Mouse (Mus musculus): ENCODE results near the gene Slbp.

The Slbp gene

DNA sequence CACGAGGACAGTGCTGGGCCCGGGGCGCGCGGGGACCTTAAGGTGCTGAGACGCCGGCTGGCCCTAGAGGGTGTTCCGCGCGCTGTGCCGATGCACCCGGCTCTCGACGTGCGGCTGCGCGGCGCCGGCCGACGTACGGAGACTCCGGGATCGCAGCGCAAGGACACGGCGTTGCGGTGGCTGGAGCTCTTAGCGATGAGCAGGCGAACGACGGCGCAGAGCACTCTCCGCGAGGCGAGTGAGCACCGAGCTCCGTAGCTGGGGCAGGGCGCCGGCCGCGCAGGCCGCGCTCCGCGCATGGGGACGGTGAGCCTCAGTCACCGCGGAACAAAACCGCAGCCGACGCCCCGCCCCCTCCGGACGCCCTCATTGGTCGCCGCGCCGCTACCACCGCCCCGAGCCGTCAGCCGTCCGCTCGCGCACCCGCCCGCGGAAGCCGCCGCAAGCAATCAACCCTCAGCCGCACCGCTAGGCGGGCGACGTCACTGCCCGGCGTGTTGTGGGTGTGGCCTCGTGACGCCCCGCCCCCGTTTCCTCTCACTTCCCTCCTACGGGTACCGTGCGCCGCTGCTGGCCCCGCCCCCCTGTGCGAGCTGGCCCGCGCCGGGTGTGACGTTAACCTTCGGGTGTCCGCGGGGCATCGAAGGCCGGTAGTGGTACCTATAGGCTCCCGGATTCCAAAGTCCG, 22.9 kb downstream of the Slbp start, which contains the start of the genes Fam53a and Gm9903:
TSS of gene Fam53a (minus strand) at position 335 of the 687 bp plus-strand sequence.
TSS of gene Gm9903 (plus strand) at position 625 of the 687 bp plus-strand sequence.
- peak; percentile 87 for DNase-seq (ENCODE audit: low read depth, low spot score)

DNA sequence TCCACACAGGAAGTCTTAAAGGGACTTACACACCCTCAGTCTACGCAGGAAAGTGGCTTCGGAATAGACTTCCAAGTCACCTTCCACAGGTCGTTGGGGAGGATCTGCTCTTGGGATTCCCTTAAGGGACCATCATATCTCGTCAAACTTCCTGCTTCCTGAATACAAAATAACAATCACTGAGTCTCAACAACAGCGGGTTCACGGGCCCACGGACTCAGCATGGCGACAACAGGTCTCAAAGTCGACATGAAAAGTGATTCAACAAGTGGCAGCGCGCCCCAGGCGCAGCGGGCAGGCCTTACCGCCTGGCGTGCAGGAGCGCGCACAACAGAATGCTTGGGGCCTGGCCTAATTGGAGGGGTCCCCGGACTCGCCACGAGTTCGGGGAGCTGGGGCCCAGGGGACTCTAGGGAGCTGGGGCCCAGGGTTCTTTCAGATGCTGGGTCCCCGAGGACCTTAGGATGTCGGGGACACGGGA, 23.5 kb downstream of the Slbp start:
- peak; percentile 39 for DNase-seq (ENCODE audit: low read depth, low spot score)

DNA sequence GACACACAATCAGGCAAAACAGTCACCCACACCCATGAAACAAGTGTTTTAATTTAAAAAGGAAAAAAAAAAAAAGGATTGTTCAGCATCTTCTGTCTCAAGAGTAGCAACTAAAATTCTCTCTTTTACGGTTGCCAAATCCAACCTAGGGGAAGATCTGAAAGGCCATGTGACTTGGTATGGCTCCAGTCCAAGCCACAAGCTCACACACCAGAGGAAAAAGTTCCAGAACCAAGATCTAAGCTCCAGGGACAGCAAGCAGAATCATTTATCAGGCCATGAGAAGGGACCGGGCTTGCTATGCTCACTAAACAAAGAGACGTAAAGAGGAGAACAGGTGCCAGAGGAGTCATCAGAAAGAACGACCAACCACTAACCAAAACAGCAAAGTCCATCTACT, 24.4 kb downstream of the Slbp start:
- no peak for DNase-seq (ENCODE audit: low read depth, low spot score)

DNA sequence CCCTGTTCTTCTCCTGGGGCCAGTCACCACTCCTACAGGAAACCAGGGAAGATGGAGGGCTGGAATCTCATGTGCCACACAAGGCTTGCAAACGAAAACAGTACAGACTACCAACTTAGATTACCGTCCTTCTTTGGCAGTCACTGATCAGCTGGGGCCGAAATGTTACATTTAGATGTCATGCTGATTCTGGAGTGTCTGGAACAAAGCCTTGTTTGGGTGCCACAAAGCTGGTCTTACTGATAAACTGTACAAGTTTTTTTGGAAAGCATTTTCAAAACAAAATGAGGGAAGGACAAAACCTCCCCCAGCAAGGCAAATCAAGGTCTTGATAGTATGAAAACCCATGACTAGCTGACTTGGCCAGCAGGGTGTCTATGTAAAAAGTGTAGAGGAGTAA, 28.6 kb downstream of the Slbp start:
- no peak for DNase-seq (ENCODE audit: low read depth, low spot score)

DNA sequence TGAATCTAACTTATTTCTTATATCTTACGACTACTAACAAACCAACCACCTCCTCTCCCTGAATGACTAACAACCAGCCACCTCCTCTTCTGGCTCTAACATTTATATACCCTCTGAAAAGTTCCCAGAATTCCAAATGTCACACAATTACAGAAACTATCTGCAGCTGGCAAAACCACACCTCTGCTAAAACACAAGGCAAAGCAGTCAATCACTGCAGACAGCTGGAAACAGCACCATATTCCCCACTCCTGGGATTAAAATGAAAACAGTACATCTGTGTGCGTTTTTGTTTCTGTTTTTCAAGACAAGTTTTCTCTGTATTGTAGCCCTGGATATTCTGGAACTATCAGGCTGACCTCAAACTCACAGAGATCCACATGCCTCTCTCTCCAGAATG, 29.7 kb downstream of the Slbp start:
- no peak for DNase-seq (ENCODE audit: low read depth, low spot score)

DNA sequence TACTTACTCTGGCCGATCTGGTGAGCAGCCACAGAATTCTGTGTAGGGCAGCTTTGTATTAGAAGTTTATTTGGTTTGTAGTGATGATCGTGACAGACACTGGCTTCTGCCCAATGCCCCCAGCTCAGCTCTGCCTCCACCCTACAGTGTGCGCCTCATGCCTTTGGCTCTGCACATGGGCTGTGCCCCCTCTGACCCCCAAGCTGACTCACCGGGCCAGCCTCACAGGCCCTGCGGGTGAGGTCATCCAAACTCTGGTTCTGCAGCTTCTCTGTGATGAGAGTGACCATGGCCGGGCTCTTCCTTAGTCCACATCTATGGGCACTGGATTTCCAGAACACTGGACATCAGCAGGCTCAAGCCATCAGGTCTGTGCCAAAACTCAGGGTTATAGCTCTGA, 38.0 kb downstream of the Slbp start:
- DNase-seq (ENCODE audit: low read depth, low spot score) = no peak

DNA sequence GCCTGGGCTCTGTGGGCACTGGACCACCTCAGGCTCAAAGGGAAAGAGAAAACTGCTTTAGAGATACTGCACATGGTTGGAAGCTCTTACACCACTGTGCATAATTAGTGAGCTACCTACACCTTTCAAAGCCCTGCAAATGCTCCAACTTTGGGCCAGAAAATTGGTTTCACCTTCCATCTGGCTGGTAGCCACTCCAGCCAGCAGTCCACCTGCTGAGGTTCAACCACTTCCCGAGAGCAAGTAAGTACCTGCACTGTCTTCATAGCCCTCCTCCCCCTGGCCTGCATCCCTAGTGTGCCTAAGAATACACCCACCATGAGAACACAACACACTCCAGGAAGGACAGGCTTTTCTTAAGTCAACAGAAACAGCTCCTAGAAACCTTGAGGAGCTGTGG, 40.6 kb downstream of the Slbp start:
- no peak for DNase-seq (ENCODE audit: low read depth, low spot score)

DNA sequence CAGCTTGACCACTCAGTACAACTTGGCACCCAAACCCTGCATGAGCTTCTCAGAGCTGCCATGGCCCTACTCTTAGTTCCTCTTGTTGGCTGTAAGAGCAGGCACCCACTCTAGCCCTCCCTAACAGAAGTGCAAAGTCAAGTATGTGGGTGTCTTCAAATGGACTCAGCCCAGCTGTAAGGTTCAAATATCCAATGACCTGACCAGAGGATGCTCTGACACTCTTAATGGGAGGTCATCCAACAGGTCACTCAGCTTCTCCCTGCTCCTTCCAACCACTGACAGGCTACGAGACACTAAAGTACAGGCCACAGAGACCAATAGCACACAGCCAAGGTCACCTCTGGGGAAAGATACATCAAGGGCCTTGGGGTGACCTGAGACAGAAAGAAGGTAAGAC, 43.1 kb downstream of the Slbp start:
- DNase-seq (ENCODE audit: low read depth, low spot score) = no peak

DNA sequence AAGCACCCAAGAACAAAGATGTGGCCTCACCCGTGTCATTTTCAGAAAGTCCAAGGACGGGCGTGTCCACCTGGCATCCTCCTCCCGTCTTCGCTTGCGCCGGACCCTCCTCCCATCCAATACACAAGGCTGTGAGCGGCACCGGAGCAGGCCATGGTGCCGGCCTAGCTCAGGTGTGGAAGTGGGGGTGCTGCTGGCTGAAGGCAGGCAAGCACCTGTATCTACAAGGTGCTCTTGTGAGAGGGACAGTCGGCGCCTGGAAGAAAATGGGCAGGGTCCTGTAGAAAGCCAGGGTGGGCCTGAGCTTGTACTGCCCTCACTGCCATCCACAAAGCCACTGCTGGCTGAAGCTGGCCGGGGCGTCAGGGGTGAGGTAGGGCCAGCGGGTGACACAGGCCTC, 44.9 kb downstream of the Slbp start:
- no peak for DNase-seq (ENCODE audit: low read depth, low spot score)

DNA sequence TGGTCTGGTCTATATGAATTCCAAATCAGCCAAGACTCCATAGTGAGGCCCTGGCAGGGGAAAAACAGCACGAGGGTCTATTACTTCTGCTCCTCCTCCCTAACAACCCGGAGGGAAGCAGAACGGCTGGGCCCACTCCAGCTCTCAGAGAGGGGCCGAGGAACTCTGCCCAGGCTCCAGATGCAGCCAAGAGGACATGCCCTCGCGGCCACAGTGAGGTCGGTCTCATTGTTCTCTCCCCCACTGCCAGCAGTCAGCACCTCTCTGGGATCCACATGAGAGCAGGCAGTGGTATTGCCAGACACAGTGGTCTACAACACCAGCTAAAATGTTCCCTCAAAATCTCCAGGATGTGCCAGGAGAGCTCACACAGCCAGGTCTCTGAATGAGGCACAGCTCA, 45.7 kb downstream of the Slbp start:
- DNase-seq (ENCODE audit: low read depth, low spot score) = no peak

DNA sequence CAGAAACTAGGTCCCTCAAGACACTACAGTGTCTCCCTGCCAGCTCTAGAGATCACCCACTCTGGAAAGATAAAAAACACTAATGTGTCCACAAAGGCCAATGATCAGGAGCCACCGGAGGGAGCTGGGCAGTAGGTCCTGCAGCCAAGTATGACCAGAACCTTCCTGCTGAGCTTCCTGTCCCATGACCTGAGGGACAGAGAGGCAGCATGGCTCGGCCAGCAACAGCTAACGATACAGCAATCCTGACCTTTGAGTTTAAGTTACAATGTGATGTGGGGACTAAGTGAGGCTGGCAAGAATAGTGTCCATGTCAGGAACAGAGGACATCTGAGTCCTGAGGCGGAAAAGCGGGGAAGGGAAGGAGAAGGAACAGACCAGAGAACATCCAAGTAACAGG, 47.1 kb downstream of the Slbp start:
- no peak for DNase-seq (ENCODE audit: low read depth, low spot score)

DNA sequence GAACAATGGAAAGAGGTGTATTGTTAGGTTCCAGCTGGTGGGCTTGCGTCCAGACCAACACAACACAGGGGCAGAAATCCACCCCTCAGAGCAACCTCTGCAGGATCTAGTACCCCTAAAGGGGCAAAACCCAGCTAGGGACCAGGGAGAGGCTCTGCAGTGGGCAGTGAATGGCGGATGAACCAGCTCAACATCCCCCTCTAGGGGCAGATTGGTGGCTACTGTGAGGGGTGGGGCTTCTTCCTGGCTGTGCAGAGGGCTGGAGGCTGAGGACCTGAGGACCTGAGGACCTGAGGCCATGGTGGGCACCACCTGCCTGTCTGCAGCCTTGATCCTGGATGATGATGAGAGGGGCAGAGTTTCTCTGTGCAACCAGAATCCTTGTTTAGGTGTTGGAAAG, 58.8 kb downstream of the Slbp start:
- no peak for DNase-seq (ENCODE audit: low read depth, low spot score)

DNA sequence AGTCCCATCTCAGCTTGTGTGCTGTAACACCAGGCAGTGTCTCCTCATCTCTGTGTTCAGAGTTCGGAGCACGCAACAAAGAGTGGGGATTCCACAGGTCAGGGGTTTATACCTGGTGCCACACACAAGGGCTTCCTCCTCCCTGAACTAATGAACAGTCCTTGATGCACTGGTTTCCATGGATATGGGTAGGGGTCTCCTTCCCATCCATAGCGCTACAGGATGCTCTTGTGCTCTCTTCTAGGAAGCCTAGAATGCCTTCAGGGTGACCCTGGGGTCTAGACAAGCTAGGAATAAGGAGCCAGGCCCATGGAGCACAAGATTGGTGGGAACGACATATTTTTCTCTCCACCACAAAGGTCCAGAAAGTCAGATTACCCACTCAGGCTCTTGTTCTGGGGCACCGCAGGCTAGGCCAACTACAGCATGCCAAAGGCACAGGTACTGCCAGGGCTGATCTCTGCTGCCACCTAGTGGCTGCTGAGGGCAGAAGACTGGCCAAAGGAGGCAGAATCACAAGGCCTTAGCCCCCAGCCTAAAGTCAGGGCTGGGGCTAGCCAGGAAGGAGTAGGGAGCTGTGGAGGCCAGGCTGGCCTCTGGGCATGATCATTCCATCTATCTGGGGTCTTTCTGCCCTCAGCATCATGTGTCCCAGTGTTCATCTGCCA, 63.0 kb downstream of the Slbp start:
- DNase-seq (ENCODE audit: low read depth, low spot score) = peak; percentile 42

DNA sequence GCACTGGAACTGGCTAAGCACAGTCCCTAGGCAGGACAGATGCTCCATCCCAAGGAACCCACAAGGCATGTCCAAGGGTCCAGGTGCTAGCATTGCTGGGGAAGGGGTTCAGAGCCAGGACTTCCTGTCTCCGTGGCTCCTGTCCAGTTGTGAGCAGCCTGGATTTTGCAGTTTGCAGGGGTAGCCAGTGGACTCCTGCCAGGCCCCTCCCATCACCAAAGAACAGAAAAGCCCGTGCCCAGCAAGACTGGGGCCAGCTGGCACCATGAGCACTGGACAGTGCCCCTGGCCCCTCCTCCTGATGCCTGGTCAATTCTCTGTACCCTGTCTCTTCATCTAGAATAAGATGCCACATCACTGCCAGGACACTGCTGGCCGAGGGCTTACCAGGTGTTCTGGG, 64.3 kb downstream of the Slbp start:
- no peak for DNase-seq (ENCODE audit: low read depth, low spot score)

DNA sequence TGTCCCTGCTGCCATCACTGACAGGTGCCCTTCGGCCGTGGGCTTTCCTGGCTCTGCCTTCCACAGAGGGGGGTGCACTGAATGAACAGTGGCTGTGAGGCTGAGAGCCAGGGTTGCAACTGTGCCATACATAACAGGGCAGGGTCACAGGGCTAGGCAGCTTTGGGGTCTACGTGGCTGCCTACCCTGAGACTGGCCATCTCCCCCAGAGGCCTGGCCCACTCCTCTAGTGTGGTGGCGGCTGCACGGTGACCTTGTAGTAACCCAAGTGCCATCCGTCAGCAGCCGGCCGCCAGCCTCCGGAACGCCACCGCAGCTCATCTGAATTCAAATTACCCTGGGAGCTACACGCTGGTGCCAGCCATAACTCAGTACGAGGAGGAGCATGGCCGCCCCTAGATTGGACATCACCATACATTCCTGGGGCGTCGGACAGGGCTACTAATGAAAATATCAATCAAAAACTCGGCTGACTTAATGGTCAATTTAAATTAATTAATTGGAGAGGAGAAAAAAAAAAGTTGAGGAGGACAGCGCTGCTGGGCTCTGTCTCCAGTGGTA, 64.8 kb downstream of the Slbp start:
- no peak for DNase-seq (ENCODE audit: low read depth, low spot score)

Data from WW6 (cell line).